Mouse (Mus musculus) myocyte (in vitro differentiated cells): ENCODE results near the gene Pnpla6. TPM values are rescaled to one million over a fixed set of nuclear protein-coding genes. Genes with fewer than 3 reads are reported as not detected.

Experiments
- H3K27me3 ChIP-seq: one replicate; pipeline ENCODE4 v1.6.1; 2011; ENCODE audit not compliant: control insufficient read depth, insufficient read depth, insufficient read length
- H3K36me3 ChIP-seq: one replicate; pipeline ENCODE4 v1.6.1; 2011; ENCODE audit not compliant: control insufficient read depth, insufficient read depth
- H3K4me2 ChIP-seq: one replicate; pipeline ENCODE4 v1.6.1; 2011; ENCODE audit warnings: low read depth, control low read depth
- H3K4me3 ChIP-seq: one replicate; pipeline ENCODE4 v1.5.1; 2011; ENCODE audit warnings: mild to moderate bottlenecking, control low read depth, moderate library complexity
- H3K79me2 ChIP-seq: one replicate; pipeline ENCODE4 v1.6.1; 2011; ENCODE audit not compliant: control insufficient read depth, insufficient read depth
- H3ac ChIP-seq: one replicate; pipeline ENCODE4 v1.6.1; 2011; ENCODE audit not compliant: control insufficient read depth, insufficient read length
- CEBPB ChIP-seq: IDR thresholded peaks from 2 replicates; pipeline ENCODE4 v1.6.1; 2011; ENCODE audit warnings: mild to moderate bottlenecking, moderate library complexity; ENCODE audit not compliant: poor library complexity, insufficient read depth, severe bottlenecking
- E2F4 ChIP-seq: IDR thresholded peaks from one replicate; pipeline ENCODE4 v1.6.1; 2011; ENCODE audit warnings: mild to moderate bottlenecking, control low read depth, moderate library complexity; ENCODE audit not compliant: insufficient read depth
- MAX ChIP-seq: IDR thresholded peaks from one replicate; pipeline ENCODE4 v1.6.1; 2011; ENCODE audit warnings: low read depth, mild to moderate bottlenecking, control low read depth
- MYOD1 ChIP-seq, 3 experiments: IDR thresholded peaks; one replicate each; pipeline ENCODE4 v1.6.1; 2011; ENCODE audit warnings: control low read depth in 2 of 3, low read depth in 2 of 3, mild to moderate bottlenecking in 2 of 3, moderate library complexity in 1 of 3; ENCODE audit not compliant: insufficient read length in 2 of 3, control insufficient read depth in 1 of 3
- MYOG ChIP-seq, 3 experiments: IDR thresholded peaks; one replicate each; pipeline ENCODE4 v1.6.1; 2011; ENCODE audit warnings: control low read depth in 2 of 3, low read depth in 2 of 3, mild to moderate bottlenecking in 2 of 3; ENCODE audit not compliant: insufficient read length in 2 of 3, control insufficient read depth in 1 of 3, insufficient read depth in 1 of 3
- POLR2A ChIP-seq: IDR thresholded peaks from one replicate; pipeline ENCODE4 v1.6.1; 2011; ENCODE audit warnings: low read depth, mild to moderate bottlenecking, control low read depth, moderate library complexity; ENCODE audit not compliant: insufficient read length
- POLR2AphosphoS2 ChIP-seq: IDR thresholded peaks from one replicate; pipeline ENCODE4 v1.6.1; 2011; ENCODE audit warnings: low read depth, control low read depth; ENCODE audit not compliant: insufficient read length
- REST ChIP-seq: IDR thresholded peaks from one replicate; pipeline ENCODE4 v1.6.1; 2011; ENCODE audit warnings: mild to moderate bottlenecking, control low read depth, moderate library complexity; ENCODE audit not compliant: insufficient read depth, insufficient read length
- SRF ChIP-seq: IDR thresholded peaks from one replicate; pipeline ENCODE4 v1.6.1; 2011; ENCODE audit warnings: low read depth; ENCODE audit not compliant: control insufficient read depth, insufficient read length
- TCF12 ChIP-seq: IDR thresholded peaks from one replicate; pipeline ENCODE4 v1.6.1; 2011; ENCODE audit warnings: mild to moderate bottlenecking, control low read depth; ENCODE audit not compliant: poor library complexity, insufficient read depth, severe bottlenecking
- TCF3 ChIP-seq: IDR thresholded peaks from one replicate; pipeline ENCODE4 v1.6.1; 2011; ENCODE audit warnings: low read depth, control low read depth; ENCODE audit not compliant: insufficient read length
- USF1 ChIP-seq: IDR thresholded peaks from one replicate; pipeline ENCODE4 v1.6.1; 2011; ENCODE audit warnings: low read depth, mild to moderate bottlenecking, control low read depth, moderate library complexity
- polyA plus RNA-seq: library from polyadenylated mRNA; unstranded; fragments of >200 nt; fragmentation: generic; extraction: Trizol; gene quantifications from one replicate; pipeline ENCODE4 v1.2.1, GENCODE M21; 2012; ENCODE audit warnings: missing spikeins

Gene Pnpla6
- polyA plus RNA-seq, 1 experiment, result 14.8 TPM

- Histone ChIP-seq H3K27me3 (peaks cover 8% of the 10 kb centered on the region), H3ac (no peak overlapping the region), H3K36me3 (no peaks in the 10 kb centered on the region), H3K79me2 (no peaks in the 10 kb centered on the region), H3K4me3 (no peak overlapping the region), H3K4me2 (no peak overlapping the region)
- no peak for TF ChIP-seq TCF12
- TF ChIP-seq USF1, result no peak
- TF ChIP-seq REST, result no peak
- no peak for TF ChIP-seq MYOG (IDR thresholded peaks at IDR 0.05; ENCODE audit: control insufficient read depth in 1 of 3, insufficient read depth in 1 of 3, insufficient read length in 2 of 3, low read depth in 2 of 3)
- TF ChIP-seq POLR2A, result no peak
- TF ChIP-seq TCF3, result no peak
- no peak for TF ChIP-seq MYOD1 (IDR thresholded peaks at IDR 0.05; ENCODE audit: control insufficient read depth in 1 of 3, insufficient read length in 2 of 3, low read depth in 2 of 3)
- TF ChIP-seq MAX, result no peak
- no peak for TF ChIP-seq CEBPB
- TF ChIP-seq SRF, result no peak
- TF ChIP-seq POLR2AphosphoS2, result no peak
Observed at GRCm38 (mm10) chr8:3482240-3482740, 32.9 kb upstream of the Pnpla6 start.

GRCm38 (mm10) chr8:3483546-3483945 lies 31.6 kb upstream of the Pnpla6 start:
- Histone ChIP-seq H3K4me2 (no peak overlapping the region), H3K36me3 (no peaks in the 10 kb centered on the region), H3ac (no peak overlapping the region), H3K4me3 (no peak overlapping the region), H3K79me2 (no peaks in the 10 kb centered on the region), H3K27me3 (peaks cover 8% of the 10 kb centered on the region)
- TF ChIP-seq MYOG (IDR thresholded peaks at IDR 0.05; ENCODE audit: control insufficient read depth in 1 of 3, insufficient read depth in 1 of 3, insufficient read length in 2 of 3, low read depth in 2 of 3) (no peak), CEBPB (no peak), USF1 (no peak), POLR2A (no peak), MAX (no peak), TCF3 (no peak), POLR2AphosphoS2 (no peak), SRF (no peak), REST (no peak), E2F4 (no peak), MYOD1 (IDR thresholded peaks at IDR 0.05; ENCODE audit: control insufficient read depth in 1 of 3, insufficient read length in 2 of 3, low read depth in 2 of 3) (no peak), TCF12 (no peak)

GRCm38 (mm10) chr8:3485192-3485591 lies 30.0 kb upstream of the Pnpla6 start:
- no peak overlapping the region for H3ac ChIP-seq
- no peak overlapping the region for H3K4me3 ChIP-seq
- TF ChIP-seq POLR2A, result no peak
- TF ChIP-seq SRF, result no peak
- no peak for TF ChIP-seq TCF3
- no peak for TF ChIP-seq TCF12
- no peak for TF ChIP-seq MYOG (IDR thresholded peaks at IDR 0.05; ENCODE audit: control insufficient read depth in 1 of 3, insufficient read depth in 1 of 3, insufficient read length in 2 of 3, low read depth in 2 of 3)
- no peak for TF ChIP-seq MYOD1 (IDR thresholded peaks at IDR 0.05; ENCODE audit: control insufficient read depth in 1 of 3, insufficient read length in 2 of 3, low read depth in 2 of 3)
- TF ChIP-seq REST, result no peak
- no peak for TF ChIP-seq CEBPB
- no peak for TF ChIP-seq POLR2AphosphoS2
- no peak for TF ChIP-seq USF1
- TF ChIP-seq MAX, result no peak
- TF ChIP-seq E2F4, result no peak
- no peaks in the 10 kb centered on the region for H3K36me3 ChIP-seq
- H3K27me3 ChIP-seq, result peaks cover 8% of the 10 kb centered on the region
- H3K79me2 ChIP-seq, result no peaks in the 10 kb centered on the region
- no peak overlapping the region for H3K4me2 ChIP-seq

GRCm38 (mm10) chr8:3492901-3493844 lies 22.0 kb upstream of the Pnpla6 start, which contains the start of gene Zfp358:
Zfp358 (plus strand) TSS chr8:3493138.
- H3K4me3 ChIP-seq, result peak within 1 kb of the TSS; percentile 78
- no peaks in the 10 kb centered on the region for H3K79me2 ChIP-seq
- H3K36me3 ChIP-seq, result no peaks in the 10 kb centered on the region
- H3ac ChIP-seq, result peak within 1 kb of the TSS; percentile 55
- H3K27me3 ChIP-seq, result no peaks in the 10 kb centered on the region
- H3K4me2 ChIP-seq, result peak within 1 kb of the TSS; percentile 90
- TF ChIP-seq MYOD1 (IDR thresholded peaks at IDR 0.05; ENCODE audit: control insufficient read depth in 1 of 3, insufficient read length in 2 of 3, low read depth in 2 of 3) (no peak), MYOG (IDR thresholded peaks at IDR 0.05; ENCODE audit: control insufficient read depth in 1 of 3, insufficient read depth in 1 of 3, insufficient read length in 2 of 3, low read depth in 2 of 3) (peak in 1 of 3 experiments; percentile 1), POLR2A (peak; percentile 64), POLR2AphosphoS2 (peak; percentile 70)
